Mouse (Mus musculus): ENCODE results near the gene Alkbh1. TPM values are rescaled to one million over a fixed set of nuclear protein-coding genes. Genes with fewer than 3 reads are reported as not detected.

The Alkbh1 gene
- polyA plus RNA-seq, 1 experiment from 2014 or later = 77.1 TPM

DNA sequence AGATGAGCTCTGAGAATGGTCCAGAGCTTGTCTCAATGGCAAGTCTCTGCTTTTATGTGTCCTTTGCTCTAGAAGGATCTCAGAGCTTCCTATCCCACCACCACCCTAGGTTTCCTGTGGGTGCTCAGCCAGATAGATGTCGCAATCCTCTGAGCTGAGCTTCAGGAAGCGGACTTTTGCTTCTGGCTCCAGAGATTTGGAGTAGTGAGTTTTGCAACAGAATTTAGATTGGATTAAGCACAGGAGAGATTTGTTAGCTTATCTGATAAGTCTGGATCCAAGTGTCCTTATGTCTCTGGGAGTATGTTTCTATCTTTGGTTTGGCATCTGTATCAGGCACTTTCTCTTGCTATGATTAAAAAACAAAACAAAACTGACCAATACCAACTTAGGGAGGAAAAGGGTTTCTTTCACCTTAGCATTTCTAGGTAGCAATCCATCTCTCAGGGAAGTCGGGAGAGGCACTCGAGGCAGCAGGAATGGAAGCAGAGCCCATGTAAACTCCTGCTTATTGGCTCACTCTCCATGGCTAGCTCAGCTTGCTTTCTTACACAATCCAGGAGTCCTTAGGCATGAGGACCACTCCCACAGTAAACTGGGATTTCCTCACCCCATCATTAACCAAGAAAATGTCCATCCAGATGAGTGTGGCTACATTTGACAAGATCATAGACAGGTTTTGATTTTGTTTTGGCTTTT is 50.2 kb downstream of the Alkbh1 start:
- WGBS = 88% methylated on average over 4 of the region's 4 CpGs
- Histone ChIP-seq H3K4me1 (no peaks in the 10 kb centered on the region), H3K9ac (no peak overlapping the region), H3K9me3 (no peaks in the 10 kb centered on the region), H3K27ac (no peak overlapping the region), H3K4me3 (no peak overlapping the region), H3K4me2 (replicated peaks) (no peak overlapping the region), H3K27me3 (no peaks in the 10 kb centered on the region), H3K36me3 (no peaks in the 10 kb centered on the region)
- ATAC-seq (ENCODE audit: low FRiP score, low read depth) = no peak

DNA sequence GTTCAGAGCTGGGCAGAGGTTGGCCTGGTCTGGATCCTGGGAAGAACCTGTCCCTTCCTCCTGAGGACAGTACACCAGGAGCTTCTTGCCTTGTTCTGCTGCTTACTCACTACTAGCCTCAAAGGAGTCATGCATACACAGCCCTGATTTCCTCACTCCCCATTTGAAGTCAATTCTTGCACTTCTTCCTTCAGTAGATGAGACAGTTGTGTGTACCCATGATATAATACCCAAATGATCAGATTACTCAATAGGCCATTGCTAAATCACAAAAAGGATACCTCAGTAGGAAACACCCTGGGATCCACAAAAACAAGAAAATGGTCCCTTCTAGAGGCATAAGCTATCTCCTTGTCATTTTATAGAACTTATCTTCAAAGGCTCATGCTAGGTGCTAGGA is 52.5 kb downstream of the Alkbh1 start:
- no peaks in the 10 kb centered on the region for H3K9me3 ChIP-seq
- H3K36me3 ChIP-seq = no peaks in the 10 kb centered on the region
- no peak overlapping the region for H3K4me3 ChIP-seq
- H3K4me1 ChIP-seq = peaks cover 9% of the 10 kb centered on the region
- no peak overlapping the region for H3K27ac ChIP-seq
- H3K27me3 ChIP-seq = no peaks in the 10 kb centered on the region
- H3K9ac ChIP-seq = no peak overlapping the region
- no peak overlapping the region for H3K4me2 ChIP-seq (replicated peaks)
- no peak for ATAC-seq (ENCODE audit: low FRiP score, low read depth)

DNA sequence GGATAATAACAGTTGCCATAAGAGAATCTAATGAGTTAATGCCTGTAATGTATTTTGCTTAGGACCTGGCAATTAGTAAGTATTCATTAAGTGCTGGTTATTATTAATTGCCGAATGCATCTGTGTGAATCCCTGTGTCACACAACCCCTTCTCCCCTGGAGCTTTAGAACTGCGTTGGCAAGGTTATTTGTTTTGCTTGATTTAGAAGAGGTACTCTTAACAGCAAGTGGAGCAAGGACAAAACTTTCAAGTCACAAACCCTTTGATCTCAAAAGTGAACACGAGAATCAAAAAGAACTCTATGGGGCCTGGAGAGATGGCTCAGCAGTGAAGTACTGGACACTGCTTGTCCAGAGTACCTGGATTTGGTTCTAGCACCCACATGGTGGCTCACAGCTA is 54.6 kb downstream of the Alkbh1 start:
- H3K9ac ChIP-seq = no peak overlapping the region
- H3K4me1 ChIP-seq = peaks cover 14% of the 10 kb centered on the region
- H3K4me3 ChIP-seq = no peak overlapping the region
- ATAC-seq (ENCODE audit: low FRiP score, low read depth) = no peak
- H3K36me3 ChIP-seq = no peaks in the 10 kb centered on the region
- WGBS = 54% methylated on average over 3 of the region's 3 CpGs
- H3K9me3 ChIP-seq = no peaks in the 10 kb centered on the region
- peak overlapping the region; percentile 62; the same call in 1 of the 2 replicates for H3K4me2 ChIP-seq (replicated peaks)
- no peaks in the 10 kb centered on the region for H3K27me3 ChIP-seq
- no peak overlapping the region for H3K27ac ChIP-seq

DNA sequence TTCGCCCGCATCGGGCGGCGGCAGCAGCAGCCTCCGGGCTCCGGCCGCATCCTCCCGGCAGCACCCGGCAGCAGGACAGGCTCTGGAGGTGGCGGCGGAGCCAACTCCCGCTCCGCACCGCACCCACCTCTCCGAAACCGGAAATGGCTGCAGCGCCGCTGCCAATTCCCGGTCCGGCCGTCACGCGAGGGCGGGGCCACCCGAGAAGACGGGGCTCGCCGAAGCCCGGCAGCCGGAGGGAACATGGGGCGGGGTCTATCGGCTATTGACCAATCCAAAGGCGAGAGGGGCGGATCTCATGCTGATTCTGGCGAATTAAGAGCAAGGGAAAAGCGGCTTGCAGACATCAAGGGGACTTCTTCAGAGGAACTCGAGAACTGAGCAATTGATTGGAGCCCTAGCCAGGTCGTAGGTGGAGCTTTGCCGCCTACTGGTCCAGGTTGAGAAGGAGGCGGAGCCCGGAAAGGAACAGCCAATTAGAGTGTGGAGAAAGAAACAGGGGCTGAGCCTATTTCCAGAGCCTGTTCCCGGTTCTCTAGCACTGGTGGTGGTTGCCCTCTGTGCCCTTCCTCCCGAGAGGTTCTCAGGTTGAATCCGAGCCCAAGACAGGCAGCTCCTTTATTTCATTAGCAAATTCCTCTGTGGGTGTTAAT is 55.6 kb downstream of the Alkbh1 start, which contains the start of gene Sptlc2:
Sptlc2 (minus strand) TSS at position 234 of the 653 bp plus-strand sequence.
- Histone ChIP-seq H3K27me3 (no peaks in the 10 kb centered on the region), H3K4me2 (replicated peaks) (peak within 1 kb of the TSS; percentile 96), H3K4me1 (peaks cover 14% of the 10 kb centered on the region), H3K9ac (peak within 1 kb of the TSS; percentile 92), H3K9me3 (no peaks in the 10 kb centered on the region), H3K36me3 (no peaks in the 10 kb centered on the region), H3K4me3 (peak within 1 kb of the TSS; percentile 99), H3K27ac (peak within 1 kb of the TSS; percentile 73; the same call in 1 of the 2 replicates)
- WGBS = under 1% methylated on average over 45 of the region's 45 CpGs
- ATAC-seq (ENCODE audit: low FRiP score, low read depth) = peak; percentile 99

DNA sequence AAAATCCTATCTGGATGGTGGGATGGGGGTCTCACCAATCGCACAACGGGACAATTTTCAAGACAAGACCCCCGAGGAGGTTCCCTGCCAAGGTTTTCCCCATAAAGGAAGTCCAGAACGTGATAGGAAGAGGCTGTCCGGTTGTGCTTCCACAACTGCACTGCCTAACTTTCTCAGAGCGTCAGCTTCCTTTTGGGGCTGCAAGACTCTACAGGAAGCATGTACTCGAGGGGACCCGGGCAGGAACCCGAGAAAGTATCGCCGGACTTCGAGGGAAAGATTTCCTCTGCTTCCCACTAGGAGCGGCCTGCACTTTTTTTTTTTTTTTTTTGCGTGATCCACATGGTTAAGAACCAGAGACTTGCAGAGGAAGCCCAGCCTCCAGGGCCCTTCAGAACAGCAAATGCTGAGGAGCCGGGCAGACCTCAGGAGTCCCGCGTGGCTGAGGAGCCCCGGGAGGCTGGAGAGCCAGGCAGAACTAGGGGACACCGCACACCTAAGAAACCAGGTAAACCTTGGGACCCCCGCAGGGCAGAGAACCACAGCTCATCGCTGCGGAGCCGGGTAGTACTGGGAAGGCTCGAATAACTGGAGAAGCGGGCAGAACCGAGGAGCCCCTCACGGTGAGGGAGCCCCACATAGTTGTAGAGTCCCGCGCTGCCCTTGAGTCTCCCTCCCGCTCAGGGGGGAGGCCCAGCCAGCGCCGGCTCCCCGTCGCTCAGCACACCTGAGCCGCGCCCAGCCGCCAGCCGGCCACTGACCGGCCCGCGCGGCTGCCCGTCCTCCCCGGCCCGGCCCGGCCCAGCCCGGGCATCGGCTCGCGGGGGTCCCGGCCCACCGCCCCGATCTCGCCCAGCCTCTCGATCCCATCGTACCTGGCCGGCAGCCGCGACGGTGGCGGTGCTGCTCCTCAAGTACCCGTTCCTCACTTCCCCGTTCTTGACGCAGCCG is 56.4 kb downstream of the Alkbh1 start:
- peak overlapping the region; percentile 99 for H3K4me3 ChIP-seq
- H3K4me2 ChIP-seq (replicated peaks) = peak overlapping the region; percentile 96
- peak overlapping the region; percentile 73; the same call in 1 of the 2 replicates for H3K27ac ChIP-seq
- ATAC-seq (ENCODE audit: low FRiP score, low read depth) = peak; percentile 13
- peaks cover 14% of the 10 kb centered on the region for H3K4me1 ChIP-seq
- under 1% methylated on average over 65 of the region's 65 CpGs for WGBS
- no peaks in the 10 kb centered on the region for H3K9me3 ChIP-seq
- H3K9ac ChIP-seq = peak overlapping the region; percentile 92
- no peaks in the 10 kb centered on the region for H3K36me3 ChIP-seq
- H3K27me3 ChIP-seq = no peaks in the 10 kb centered on the region

DNA sequence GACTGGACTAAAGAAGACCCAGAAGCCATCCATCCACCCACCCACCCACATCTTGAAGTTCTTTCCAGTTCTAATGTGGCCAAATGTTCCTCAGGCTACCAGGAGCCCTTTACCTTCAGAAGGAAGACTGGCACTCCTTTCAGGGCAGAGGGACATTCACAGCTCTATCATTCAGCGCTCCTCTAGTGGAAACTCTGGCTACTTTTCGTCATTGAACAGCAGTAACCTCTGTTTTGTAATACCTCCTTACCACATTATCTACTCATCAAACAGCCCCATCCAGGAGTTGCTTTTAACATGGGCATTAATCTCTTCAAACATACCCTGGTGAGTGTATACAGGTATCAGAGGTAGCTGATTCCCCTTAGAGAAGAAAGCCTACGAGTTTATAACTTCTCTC is 58.8 kb downstream of the Alkbh1 start:
- Histone ChIP-seq H3K4me3 (no peak overlapping the region), H3K4me1 (peaks cover 19% of the 10 kb centered on the region), H3K9ac (no peak overlapping the region), H3K27me3 (no peaks in the 10 kb centered on the region), H3K4me2 (replicated peaks) (no peak overlapping the region), H3K9me3 (no peaks in the 10 kb centered on the region), H3K27ac (no peak overlapping the region), H3K36me3 (no peaks in the 10 kb centered on the region)
- ATAC-seq (ENCODE audit: low FRiP score, low read depth) = no peak
- 84% methylated on average over 3 of the region's 3 CpGs for WGBS

DNA sequence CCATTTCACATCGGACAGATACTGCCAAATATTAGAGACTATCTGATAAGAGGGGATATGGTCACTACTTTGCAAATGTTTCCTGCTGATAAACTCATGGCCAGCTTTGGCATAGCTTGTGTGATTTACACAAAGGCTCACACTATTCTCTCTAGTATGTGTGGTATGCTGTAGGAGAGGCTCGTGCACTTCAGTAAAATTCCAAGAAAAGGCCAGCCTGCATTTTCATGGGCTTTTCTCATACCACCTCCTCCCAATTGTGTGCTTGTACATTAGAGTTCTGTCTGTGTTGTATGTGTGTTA is 62.5 kb downstream of the Alkbh1 start:
- WGBS = 60% methylated on average over 2 of the region's 2 CpGs
- no peaks in the 10 kb centered on the region for H3K9me3 ChIP-seq
- no peak for ATAC-seq (ENCODE audit: low FRiP score, low read depth)

DNA sequence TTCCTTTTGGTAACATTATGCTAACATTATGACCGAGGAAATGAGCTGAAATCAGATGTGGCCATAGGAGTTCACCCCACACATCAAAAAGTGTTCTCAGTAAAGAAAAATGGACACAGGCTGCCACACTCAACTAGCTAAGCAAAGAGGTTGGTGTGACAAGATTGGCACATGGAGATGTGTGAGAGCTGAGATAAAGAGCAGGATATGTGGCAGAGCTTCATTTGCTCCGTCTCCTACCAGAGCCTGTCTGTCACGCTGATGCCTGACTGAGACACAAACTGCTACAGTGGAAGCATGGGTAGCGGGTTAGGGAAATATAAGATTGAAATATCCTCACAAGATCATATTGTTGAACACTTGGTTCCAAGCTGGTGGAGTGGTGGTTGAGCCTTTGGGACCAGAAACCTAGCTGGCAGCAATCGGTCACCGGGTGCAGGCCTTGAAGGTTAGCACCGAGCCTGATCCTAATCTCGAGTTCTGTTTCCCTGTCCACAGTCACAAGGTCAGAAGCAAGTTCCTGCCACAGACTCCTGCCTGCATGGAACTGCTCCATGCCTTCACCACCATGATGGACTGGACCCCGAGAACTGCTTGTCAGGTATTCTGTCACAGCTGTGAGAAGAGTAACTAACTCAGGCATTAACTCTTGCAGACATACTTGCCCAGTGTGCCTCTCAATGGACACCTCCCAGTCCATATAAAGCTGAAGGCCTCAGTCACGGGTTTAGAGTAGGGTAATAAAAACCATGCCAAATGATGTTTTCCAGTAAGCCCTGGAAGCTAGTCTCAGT is 63.0 kb downstream of the Alkbh1 start:
- Histone ChIP-seq H3K27me3 (no peaks in the 10 kb centered on the region), H3K4me2 (replicated peaks) (no peak overlapping the region), H3K4me1 (peaks cover 8% of the 10 kb centered on the region), H3K27ac (no peak overlapping the region), H3K4me3 (no peak overlapping the region), H3K36me3 (no peaks in the 10 kb centered on the region), H3K9me3 (no peaks in the 10 kb centered on the region), H3K9ac (no peak overlapping the region)
- no peak for ATAC-seq (ENCODE audit: low FRiP score, low read depth)
- WGBS = 84% methylated on average over 10 of the region's 10 CpGs

More for the DNA sequence above, 62.5 kb downstream of the Alkbh1 start:
- no peaks in the 10 kb centered on the region for H3K36me3 ChIP-seq
- no peak overlapping the region for H3K4me2 ChIP-seq (replicated peaks)
- H3K9ac ChIP-seq = no peak overlapping the region
- no peak overlapping the region for H3K27ac ChIP-seq
- H3K4me3 ChIP-seq = no peak overlapping the region
- no peaks in the 10 kb centered on the region for H3K27me3 ChIP-seq
- H3K4me1 ChIP-seq = peaks cover 13% of the 10 kb centered on the region

DNA sequence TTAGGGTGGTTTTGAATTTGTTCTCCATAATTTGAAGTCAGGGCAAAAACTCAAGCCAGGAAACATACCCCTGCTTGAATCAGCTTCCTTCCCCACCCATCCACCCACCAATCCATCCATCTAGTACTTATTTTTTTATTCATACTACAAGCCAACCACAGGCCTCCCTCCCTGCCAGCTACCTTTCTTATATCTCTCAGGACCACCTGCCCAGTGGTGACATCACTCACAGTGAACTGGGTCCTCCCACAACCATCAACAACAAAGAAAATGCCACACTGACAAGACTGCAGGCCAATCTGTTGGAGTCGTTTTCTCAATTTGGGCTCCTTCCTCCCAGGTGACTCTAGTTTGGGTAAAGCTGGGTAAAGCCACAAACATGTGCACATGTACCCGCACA is 64.3 kb downstream of the Alkbh1 start:
- Histone ChIP-seq H3K27me3 (no peaks in the 10 kb centered on the region), H3K36me3 (0 out of 2 replicates have a peak, but pooled peaks cover under 1% of the 10 kb centered on the region), H3K4me2 (replicated peaks) (no peak overlapping the region), H3K27ac (no peak overlapping the region), H3K4me1 (peaks cover 8% of the 10 kb centered on the region), H3K4me3 (no peak overlapping the region), H3K9ac (no peak overlapping the region), H3K9me3 (no peaks in the 10 kb centered on the region)
- WGBS = 77% methylated on average over 2 of the region's 2 CpGs
- no peak for ATAC-seq (ENCODE audit: low FRiP score, low read depth)

Data from limb, embryonic 13.5 days (tissue).